Mouse (Mus musculus): ENCODE measurements around the gene Tcf15. TPM values are rescaled to one million over a fixed set of nuclear protein-coding genes. Genes with fewer than 3 reads are reported as not detected.

Tcf15 gene
- polyA plus RNA-seq, 1 experiment, result not detected

DNA sequence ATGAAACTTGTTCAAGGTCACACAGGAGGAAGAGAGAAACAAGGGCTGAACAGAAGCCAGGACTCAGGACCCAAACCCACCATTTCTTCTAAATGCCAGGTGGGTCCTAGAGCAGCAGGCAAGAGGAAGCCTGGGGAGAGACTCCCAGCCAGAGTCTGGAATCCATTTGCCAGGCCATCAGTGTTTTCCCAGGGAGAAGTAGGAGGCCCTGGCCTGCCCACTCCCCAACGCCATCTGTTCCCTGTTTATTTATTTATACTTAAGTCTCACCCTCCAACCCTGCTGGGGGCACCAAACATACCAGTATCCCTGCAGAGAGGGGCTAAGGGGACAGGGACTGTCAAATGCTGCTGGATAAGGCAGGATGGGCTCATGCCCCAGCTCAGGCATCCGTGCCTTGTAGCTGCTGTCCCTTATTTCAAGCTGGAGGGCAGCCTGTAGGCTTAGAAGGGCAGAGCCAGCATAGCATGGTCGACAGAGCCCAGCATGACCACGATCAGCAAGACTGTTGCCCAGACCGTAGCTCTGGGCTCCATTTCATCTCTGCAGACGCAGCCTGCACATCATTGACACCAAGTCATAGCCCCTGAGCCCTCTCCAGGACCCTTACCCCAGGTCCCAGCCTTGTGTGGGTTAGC, 24.0 kb upstream of the Tcf15 start:
- no peak overlapping the region for H3K4me2 ChIP-seq (ENCODE audit: low read depth)
- TF ChIP-seq USF1 (IDR thresholded peaks at IDR 0.05; ENCODE audit: low read depth) (no peak), MYOD1 (IDR thresholded peaks at IDR 0.05; ENCODE audit: control insufficient read depth in 1 of 3, insufficient read length in 2 of 3, low read depth in 2 of 3) (no peak)
- no peak overlapping the region for H3ac ChIP-seq (ENCODE audit: control insufficient read depth, insufficient read length)
- no peaks in the 10 kb centered on the region for H3K79me2 ChIP-seq (ENCODE audit: control insufficient read depth, insufficient read depth)
- peaks cover 53% of the 10 kb centered on the region for H3K27me3 ChIP-seq (ENCODE audit: control insufficient read depth, insufficient read depth, insufficient read length)
- H3K36me3 ChIP-seq (ENCODE audit: control insufficient read depth, insufficient read depth), result no peaks in the 10 kb centered on the region
- no peak overlapping the region for H3K4me3 ChIP-seq

GRCm38 (mm10) chr2:152122896-152123295, 20.5 kb upstream of the Tcf15 start:
- peaks cover 41% of the 10 kb centered on the region for H3K27me3 ChIP-seq (ENCODE audit: control insufficient read depth, insufficient read depth, insufficient read length)
- no peaks in the 10 kb centered on the region for H3K36me3 ChIP-seq (ENCODE audit: control insufficient read depth, insufficient read depth)
- TF ChIP-seq USF1 (IDR thresholded peaks at IDR 0.05; ENCODE audit: low read depth) (no peak), REST (IDR thresholded peaks at IDR 0.05; ENCODE audit: insufficient read depth, insufficient read length) (no peak), TCF3 (IDR thresholded peaks at IDR 0.05; ENCODE audit: insufficient read length, low read depth) (no peak), MYOD1 (IDR thresholded peaks at IDR 0.05; ENCODE audit: control insufficient read depth in 1 of 3, insufficient read length in 2 of 3, low read depth in 2 of 3) (no peak), MAX (IDR thresholded peaks at IDR 0.05; ENCODE audit: low read depth) (no peak), SRF (IDR thresholded peaks at IDR 0.05; ENCODE audit: control insufficient read depth, insufficient read length, low read depth) (no peak), CEBPB (IDR thresholded peaks at IDR 0.05; ENCODE audit: insufficient read depth, poor library complexity, severe bottlenecking) (no peak), MYOG (IDR thresholded peaks at IDR 0.05; ENCODE audit: control insufficient read depth in 1 of 3, insufficient read depth in 1 of 3, insufficient read length in 2 of 3, low read depth in 2 of 3) (no peak)
- no peak overlapping the region for H3K4me2 ChIP-seq (ENCODE audit: low read depth)
- H3K79me2 ChIP-seq (ENCODE audit: control insufficient read depth, insufficient read depth), result no peaks in the 10 kb centered on the region
- H3K4me3 ChIP-seq, result no peak overlapping the region
- H3ac ChIP-seq (ENCODE audit: control insufficient read depth, insufficient read length), result no peak overlapping the region

- Histone ChIP-seq H3ac (ENCODE audit: control insufficient read depth, insufficient read length) (no peak overlapping the region), H3K27me3 (ENCODE audit: control insufficient read depth, insufficient read depth, insufficient read length) (peaks cover 26% of the 10 kb centered on the region), H3K4me2 (ENCODE audit: low read depth) (no peak overlapping the region), H3K36me3 (ENCODE audit: control insufficient read depth, insufficient read depth) (no peaks in the 10 kb centered on the region), H3K79me2 (ENCODE audit: control insufficient read depth, insufficient read depth) (no peaks in the 10 kb centered on the region), H3K4me3 (no peak overlapping the region)
- TF ChIP-seq MAX (IDR thresholded peaks at IDR 0.05; ENCODE audit: low read depth) (no peak), REST (IDR thresholded peaks at IDR 0.05; ENCODE audit: insufficient read depth, insufficient read length) (no peak), E2F4 (IDR thresholded peaks at IDR 0.05; ENCODE audit: insufficient read depth) (no peak), CEBPB (IDR thresholded peaks at IDR 0.05; ENCODE audit: insufficient read depth, poor library complexity, severe bottlenecking) (no peak), MYOD1 (IDR thresholded peaks at IDR 0.05; ENCODE audit: control insufficient read depth in 1 of 3, insufficient read length in 2 of 3, low read depth in 2 of 3) (no peak), POLR2AphosphoS2 (IDR thresholded peaks at IDR 0.05; ENCODE audit: insufficient read length, low read depth) (no peak), SRF (IDR thresholded peaks at IDR 0.05; ENCODE audit: control insufficient read depth, insufficient read length, low read depth) (no peak), POLR2A (IDR thresholded peaks at IDR 0.05; ENCODE audit: insufficient read length, low read depth) (no peak), MYOG (IDR thresholded peaks at IDR 0.05; ENCODE audit: control insufficient read depth in 1 of 3, insufficient read depth in 1 of 3, insufficient read length in 2 of 3, low read depth in 2 of 3) (no peak), TCF3 (IDR thresholded peaks at IDR 0.05; ENCODE audit: insufficient read length, low read depth) (no peak), TCF12 (IDR thresholded peaks at IDR 0.05; ENCODE audit: insufficient read depth, poor library complexity, severe bottlenecking) (no peak), USF1 (IDR thresholded peaks at IDR 0.05; ENCODE audit: low read depth) (no peak)
Observed at GRCm38 (mm10) chr2:152128597-152128996, 14.8 kb upstream of the Tcf15 start.

DNA sequence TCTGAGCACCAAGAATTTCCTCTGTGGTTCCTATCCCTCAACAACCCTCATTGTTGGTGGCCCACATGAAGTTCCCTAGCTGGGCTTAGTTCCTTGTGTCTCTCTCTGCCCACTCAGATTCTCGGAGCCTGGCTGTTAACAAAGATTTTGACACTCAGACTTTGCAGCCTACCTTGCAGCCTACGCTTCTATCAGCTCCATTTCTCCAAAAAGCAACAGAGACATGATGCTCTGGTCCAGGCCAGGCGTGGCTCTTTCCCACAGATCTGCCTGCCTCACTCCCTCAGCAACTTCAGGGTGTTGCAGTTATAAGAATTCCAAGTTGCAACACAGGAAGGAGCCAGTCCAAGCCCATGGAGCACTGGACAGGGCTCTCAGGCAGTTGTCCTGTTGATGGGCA, 13.6 kb upstream of the Tcf15 start:
- TF ChIP-seq CEBPB (IDR thresholded peaks at IDR 0.05; ENCODE audit: insufficient read depth, poor library complexity, severe bottlenecking), result no peak
- TF ChIP-seq E2F4 (IDR thresholded peaks at IDR 0.05; ENCODE audit: insufficient read depth), result no peak
- no peak for TF ChIP-seq MAX (IDR thresholded peaks at IDR 0.05; ENCODE audit: low read depth)
- TF ChIP-seq MYOD1 (IDR thresholded peaks at IDR 0.05; ENCODE audit: control insufficient read depth in 1 of 3, insufficient read length in 2 of 3, low read depth in 2 of 3), result no peak
- no peak for TF ChIP-seq SRF (IDR thresholded peaks at IDR 0.05; ENCODE audit: control insufficient read depth, insufficient read length, low read depth)
- TF ChIP-seq TCF12 (IDR thresholded peaks at IDR 0.05; ENCODE audit: insufficient read depth, poor library complexity, severe bottlenecking), result no peak
- no peak for TF ChIP-seq TCF3 (IDR thresholded peaks at IDR 0.05; ENCODE audit: insufficient read length, low read depth)
- Histone ChIP-seq H3K79me2 (ENCODE audit: control insufficient read depth, insufficient read depth) (no peaks in the 10 kb centered on the region), H3K4me2 (ENCODE audit: low read depth) (no peak overlapping the region), H3K36me3 (ENCODE audit: control insufficient read depth, insufficient read depth) (no peaks in the 10 kb centered on the region), H3K4me3 (no peak overlapping the region), H3ac (ENCODE audit: control insufficient read depth, insufficient read length) (no peak overlapping the region), H3K27me3 (ENCODE audit: control insufficient read depth, insufficient read depth, insufficient read length) (peaks cover 24% of the 10 kb centered on the region)

- H3ac ChIP-seq (ENCODE audit: control insufficient read depth, insufficient read length), result no peak overlapping the region
- TF ChIP-seq MAX (IDR thresholded peaks at IDR 0.05; ENCODE audit: low read depth) (no peak), REST (IDR thresholded peaks at IDR 0.05; ENCODE audit: insufficient read depth, insufficient read length) (no peak), POLR2A (IDR thresholded peaks at IDR 0.05; ENCODE audit: insufficient read length, low read depth) (no peak), E2F4 (IDR thresholded peaks at IDR 0.05; ENCODE audit: insufficient read depth) (no peak), MYOD1 (IDR thresholded peaks at IDR 0.05; ENCODE audit: control insufficient read depth in 1 of 3, insufficient read length in 2 of 3, low read depth in 2 of 3) (no peak), POLR2AphosphoS2 (IDR thresholded peaks at IDR 0.05; ENCODE audit: insufficient read length, low read depth) (no peak), TCF12 (IDR thresholded peaks at IDR 0.05; ENCODE audit: insufficient read depth, poor library complexity, severe bottlenecking) (no peak)
- no peaks in the 10 kb centered on the region for H3K79me2 ChIP-seq (ENCODE audit: control insufficient read depth, insufficient read depth)
- no peak overlapping the region for H3K4me3 ChIP-seq
- no peak overlapping the region for H3K4me2 ChIP-seq (ENCODE audit: low read depth)
- H3K27me3 ChIP-seq (ENCODE audit: control insufficient read depth, insufficient read depth, insufficient read length), result peaks cover 33% of the 10 kb centered on the region
- no peaks in the 10 kb centered on the region for H3K36me3 ChIP-seq (ENCODE audit: control insufficient read depth, insufficient read depth)
Observed at GRCm38 (mm10) chr2:152132016-152132415, 11.3 kb upstream of the Tcf15 start.
